Mouse (Mus musculus) 3134 (cell line): ENCODE measurements around the gene Wdr91.

Experiments
- DNase-seq: peaks from one replicate; pipeline ENCODE4 v3.0.0-alpha.2; 2011; ENCODE audit warnings: low spot score; ENCODE audit not compliant: insufficient read length; ENCODE audit errors: extremely low read depth

The Wdr91 gene

DNA sequence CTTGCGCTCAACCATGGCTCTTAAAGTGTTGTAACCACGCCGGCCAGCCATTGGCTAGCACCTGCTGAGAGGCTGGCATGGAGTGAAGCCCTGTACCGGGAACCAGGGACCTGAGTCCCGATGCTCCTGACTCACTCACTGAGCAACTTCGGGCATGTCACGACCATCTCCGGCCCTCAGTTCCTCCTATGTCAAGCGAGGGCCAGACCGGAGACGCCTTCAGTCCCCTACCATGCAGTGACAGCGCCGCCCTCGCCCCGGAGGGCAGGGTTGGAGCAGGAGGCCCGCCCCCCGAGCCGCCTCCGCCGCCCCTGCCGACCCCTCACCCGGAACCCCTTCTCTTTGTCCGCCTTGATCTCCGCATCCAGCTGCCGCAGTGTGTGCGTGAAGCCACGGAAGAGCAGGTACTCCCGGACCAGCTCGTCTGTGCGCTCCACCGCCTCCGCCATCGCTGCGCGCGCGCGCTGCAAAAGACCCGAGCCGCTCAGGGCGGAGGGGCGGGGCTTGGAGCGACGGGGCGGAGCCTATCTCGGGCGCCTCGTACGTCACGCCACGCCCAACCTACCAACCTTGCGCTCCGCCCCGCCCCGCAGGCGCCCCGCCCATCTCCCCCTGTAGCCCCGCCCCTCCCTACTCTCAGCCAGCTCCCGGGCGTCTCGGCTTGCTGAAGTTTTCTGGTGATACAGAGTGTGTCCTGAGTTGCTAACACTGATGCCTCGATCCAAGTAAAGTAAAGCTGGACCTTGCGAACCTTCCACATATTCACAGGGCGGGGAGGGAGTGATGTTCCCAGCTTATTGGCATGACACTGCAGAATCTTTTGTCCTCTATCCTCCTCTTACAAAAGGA, at the start of gene Wdr91:
TSS of gene Wdr91 (minus strand) at position 506 of the 849 bp plus-strand sequence.
- DNase-seq, result peak; percentile 90

DNA sequence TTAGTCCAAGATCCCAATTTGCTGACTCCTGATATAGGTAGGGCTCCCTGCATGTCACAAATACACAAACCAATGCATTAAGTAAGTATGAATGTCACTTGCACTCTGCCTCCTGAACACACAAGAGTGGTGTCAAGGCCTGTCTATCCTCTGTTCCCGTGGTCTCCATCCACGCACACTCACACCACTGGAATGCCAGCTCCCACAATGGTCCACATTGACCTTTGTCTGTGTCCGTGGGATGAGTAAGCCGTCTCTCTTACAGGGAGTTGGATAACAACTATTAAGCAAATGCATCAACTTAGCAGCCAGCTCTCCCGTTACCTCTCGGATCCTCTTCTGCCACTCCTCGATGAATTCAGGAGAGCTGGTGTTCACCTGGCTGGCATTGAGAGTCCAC, 48.5 kb upstream of the Wdr91 start:
- peak; percentile 37 for DNase-seq

DNA sequence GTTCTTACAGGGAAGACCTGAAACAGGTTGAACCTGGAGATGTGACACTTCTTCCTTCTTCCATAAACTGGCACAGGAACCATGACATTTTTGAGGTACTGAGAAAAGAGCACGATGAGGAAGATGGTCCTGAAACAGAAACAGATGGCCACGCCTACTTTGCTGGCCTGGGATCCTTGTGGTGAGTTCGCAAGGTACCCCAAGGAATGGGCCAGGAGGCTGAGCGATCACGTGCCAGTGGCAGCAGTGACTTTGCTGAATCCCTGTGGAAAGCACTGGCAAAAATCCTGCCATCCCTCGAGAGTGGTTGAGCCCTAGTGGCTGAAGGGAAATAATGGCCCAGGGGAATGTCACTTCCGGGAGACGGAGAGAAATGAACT, 45.2 kb upstream of the Wdr91 start:
- no peak for DNase-seq

DNA sequence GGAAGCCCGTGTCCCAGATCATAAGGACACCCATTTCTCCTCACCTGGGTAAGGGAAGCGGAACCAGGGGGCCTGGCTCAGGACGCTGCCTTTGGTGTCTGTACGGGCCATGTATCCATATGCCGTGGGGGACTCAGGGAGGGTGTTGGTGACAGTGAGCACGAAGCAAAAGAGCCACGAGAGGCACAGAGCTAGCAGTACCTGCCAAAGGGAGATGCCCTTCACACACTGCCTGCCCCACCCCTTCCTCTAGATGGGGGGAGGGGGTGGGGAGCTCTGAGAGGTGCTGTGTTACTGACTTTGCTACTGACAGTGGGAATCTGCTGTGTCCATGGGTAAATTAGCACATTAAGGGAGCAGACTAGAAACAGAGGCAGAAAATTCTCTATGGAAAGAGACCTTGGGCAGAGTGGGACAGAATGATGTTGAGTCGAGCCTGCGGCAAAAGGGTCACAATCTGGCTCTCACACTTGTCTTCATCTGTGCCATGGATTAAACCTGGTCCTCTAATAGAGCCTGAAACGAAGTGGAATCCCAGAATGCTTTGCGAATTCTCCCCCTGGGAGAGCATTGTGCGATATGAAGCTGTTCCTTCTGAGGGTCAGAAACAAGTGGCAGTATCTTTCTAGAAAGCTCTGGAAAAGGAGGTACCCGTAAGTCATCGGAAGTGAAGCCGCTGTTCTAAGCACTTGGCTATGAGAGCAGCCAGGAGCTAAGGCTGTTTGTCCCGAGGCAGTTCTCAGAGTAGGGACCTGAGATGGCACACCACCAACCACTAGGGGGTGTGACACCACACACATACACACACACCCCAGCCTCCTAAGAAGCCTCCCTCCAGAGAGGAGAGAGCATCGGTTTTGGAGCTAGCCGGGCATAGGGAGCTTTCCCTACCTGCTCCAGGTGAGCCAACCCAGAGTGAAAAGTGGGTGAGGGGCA, 44.5 kb upstream of the Wdr91 start:
- DNase-seq, result no peak

DNA sequence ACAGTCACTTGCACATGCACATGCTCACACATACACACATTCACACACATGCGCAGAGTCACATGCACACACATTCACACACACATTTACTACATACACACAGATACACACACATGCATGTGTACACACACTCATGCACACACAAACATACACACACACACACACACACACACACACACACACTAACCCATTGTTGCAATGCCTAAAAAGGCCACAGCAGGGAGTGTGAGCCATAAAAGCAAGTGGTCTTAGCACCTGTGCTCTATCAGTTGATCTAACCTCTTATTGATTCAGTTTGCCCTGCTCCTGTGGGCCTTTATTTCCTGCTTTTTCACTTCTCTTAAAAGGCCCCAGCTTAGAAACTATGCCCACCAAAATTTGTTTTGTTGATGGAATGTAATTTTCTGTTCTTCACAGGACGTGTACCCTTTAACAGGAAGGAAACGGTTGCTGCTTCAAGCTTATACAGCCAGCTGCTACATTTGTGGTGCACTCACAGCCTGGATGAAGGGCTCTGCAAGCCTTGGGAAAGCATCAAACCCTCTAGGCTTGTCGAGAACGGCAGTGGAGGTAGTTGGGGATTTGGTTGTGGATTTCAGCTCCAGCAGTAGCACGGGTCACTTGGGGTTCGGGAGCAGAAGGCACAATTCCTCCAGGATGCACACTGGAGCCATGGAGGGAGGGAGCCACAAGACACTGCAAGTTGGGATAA, 41.4 kb upstream of the Wdr91 start:
- DNase-seq, result no peak

DNA sequence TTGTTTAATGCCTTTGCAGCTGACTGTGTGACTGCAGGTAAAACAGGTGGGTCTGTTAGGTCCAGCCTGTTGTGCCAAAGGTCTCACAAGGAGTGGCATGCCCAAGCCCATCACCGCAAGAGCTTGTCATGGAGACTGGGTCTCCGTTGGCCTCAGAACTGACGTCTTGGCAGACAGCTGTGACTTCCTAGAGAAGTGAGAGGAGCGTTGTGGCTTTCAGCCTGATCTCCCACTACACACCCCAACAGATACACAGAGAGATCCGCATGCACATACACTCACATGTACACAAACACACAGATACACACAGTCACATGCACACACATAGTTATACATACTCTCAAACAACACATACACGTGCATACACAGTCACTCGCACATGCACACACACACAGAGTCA, 40.8 kb upstream of the Wdr91 start:
- DNase-seq, result no peak

DNA sequence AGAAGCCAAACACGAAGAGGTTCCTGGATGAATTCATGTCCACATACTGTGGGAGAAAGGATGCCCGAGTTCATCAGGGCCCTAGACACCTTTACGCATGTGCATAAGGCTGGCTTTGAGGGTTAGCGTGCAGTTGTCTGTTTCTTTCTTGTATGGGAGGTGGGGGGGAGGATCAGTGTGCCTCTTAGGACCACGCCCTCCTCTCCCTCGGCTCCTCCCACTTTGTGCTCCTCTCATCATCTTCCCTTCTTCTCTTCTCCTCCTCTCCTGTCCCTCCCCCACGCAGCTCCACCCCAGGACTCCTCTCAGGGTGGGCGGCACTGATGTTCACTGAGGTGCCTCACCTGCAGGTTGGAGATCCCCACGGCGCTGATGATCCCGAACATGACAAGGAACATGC, 37.8 kb upstream of the Wdr91 start:
- DNase-seq, result no peak

DNA sequence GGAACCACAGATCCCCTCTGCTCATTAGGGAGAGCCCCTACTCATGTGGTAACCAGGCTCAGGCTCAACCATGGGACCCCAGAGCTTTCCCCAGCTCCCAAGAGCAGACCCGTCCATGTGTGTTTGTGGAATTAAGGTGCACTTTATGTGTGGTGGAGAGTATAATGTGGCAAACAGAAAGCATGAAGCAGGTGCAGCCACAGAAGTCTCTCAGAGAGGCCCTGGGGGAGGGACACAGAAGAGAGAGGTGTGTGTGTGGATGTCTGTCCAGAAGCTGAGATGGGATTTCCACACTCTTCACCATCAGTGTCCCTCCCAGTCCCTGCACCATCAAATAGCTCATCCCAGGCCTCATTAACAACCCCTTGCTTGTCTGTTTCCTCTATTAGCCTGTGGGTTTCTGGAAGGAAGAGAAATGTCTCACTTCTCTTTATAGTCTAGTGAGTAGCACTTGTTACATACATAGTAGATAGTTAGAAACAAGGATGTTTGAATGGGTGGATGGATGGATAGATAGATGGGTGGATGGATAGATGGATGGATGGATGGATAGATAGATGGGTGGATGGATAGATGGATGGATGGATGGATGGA, 35.9 kb upstream of the Wdr91 start:
- DNase-seq, result no peak

DNA sequence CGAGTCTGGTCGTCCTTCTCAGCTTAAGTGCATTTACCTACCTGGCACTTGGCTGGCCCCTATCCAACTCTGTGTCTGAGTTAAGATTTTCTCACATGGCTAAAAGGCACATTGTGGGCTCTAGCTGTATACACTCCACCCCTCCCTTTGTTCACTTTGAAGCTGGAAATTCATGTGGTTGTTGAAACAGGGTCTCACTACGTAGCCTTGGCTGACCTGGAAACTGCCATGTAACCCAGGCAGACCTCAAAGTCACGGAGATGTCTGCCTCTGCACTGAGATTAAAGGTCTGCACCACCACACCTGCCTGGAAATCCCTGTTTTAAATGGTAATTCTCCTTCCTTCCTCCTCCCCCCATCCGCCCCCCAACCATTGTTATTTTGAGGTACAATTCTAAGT, 32.8 kb upstream of the Wdr91 start:
- DNase-seq, result no peak

DNA sequence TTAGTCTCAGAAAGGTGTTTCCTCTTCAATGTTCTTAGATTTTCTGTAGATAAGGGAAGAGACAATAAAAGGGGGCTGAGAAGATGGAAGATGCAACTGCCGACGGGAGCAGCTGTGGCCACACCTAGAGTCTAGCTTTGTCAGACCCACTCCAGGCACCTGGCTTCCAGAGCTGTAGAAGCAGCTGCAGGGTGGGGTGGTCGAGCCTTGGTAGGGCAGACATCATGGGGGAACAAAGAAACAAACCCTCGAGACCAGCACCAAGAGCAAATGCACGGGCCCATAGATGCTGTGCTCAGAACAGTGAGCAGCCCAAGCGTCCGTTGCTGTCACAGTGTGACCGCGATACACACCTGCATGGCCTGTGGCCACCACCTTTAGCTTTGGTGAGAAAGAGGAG, 31.8 kb upstream of the Wdr91 start:
- DNase-seq, result no peak

DNA sequence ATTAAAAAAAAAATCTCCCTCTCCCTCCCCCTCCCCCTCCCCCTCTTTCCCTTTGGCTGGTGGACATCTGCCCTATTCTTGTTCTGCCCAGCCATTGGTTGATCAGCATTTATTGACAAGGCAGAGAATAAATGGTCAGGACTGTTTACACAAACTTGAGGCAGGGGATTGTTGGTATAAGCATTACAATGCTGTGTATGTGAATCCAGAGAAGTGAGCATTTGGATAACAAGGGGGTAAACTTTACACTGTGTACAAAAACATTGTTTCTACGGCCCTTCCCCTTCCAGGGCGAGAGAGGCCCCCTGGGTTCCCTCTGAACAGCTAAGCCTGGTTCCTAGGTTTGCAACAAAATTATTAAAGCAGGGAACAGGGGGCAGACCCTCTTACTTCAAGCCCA, 30.8 kb upstream of the Wdr91 start:
- DNase-seq, result no peak

DNA sequence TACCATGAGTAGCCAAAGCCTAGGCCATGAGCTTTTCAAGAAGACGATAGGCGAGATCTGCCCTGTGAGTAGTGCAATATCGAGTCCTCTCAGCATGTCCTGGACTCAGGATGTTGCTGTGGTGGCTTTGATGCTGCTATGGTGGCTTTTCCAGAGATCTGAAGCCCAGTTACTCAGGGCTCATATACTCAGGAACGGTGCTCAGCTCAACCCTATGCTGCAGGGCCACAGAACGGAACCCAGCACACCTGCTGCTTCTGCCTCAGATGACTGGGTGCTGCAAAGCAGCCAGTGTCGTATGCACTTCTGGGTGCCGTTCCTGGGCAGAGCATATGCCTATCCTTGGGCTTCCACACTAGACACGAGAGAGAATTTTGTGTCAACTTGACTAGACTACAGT, 28.8 kb upstream of the Wdr91 start:
- DNase-seq, result no peak

DNA sequence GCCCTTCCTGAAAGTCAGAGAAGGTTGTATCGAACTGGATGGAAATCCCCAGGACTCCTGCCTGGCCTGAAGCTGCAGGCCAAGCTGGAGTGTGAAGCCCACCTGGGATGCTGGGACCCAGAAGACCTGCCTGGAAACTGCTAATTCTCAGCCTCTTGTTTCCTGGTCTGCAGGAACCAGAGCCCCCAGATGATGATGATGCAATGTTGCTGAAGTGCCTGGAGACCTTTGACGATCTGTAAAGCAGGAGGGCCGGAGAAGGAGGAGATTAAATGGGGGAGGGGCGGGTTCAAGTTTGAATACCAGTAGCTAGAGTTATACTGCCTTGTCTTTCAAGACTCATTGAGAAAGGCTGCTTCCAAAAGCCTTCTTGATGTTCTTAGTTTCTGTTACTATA, 28.3 kb upstream of the Wdr91 start:
- no peak for DNase-seq

DNA sequence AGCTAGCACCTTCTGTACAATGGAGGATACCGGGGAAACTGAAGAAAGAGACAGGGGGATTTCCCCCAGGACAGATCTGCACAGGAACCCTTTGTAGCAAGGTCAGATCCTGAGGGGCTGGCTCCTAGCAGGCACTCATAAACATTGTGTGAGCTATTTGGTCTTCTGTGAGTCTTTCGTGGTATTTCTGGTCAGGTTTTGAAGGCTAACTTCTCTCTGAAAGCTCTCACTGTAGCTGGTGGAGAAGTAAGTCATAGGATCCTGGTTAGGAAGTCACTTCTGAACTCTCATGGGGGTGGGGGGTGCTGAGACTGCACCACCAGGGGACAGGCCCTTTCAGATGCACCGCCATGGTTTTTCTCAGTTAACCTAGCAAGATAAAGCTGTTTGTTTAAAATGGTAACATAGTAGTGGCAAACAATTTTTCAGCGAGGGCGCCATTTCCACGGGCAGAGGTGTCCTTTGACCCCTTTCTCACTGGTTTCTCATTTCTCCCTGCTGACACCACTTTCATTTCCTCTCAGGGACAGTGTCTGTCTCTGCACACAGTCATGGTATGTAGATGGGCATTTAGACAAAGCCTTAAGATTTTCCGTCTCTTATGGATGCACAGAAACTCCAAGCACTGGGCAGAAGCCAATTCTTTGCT, 27.7 kb upstream of the Wdr91 start:
- DNase-seq, result no peak

DNA sequence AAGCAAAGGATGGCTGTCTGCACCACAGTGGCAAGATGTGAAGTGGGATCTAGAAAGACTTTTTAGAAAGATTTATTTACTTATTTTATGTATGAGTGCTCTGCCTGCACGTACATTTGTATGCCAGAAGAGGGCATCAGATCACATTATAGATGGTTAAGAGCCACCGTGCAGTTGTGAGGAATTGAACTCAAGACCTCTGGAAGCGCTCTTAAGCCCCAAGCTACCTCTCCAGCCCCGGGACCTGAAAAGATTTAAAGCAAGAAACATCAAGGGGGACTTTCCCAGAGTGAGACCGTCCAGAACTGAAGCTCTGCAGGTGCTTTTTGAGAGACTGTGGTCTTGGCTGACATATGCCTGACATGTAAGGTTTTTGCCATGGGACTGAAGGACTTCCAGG, 26.1 kb upstream of the Wdr91 start:
- DNase-seq, result no peak

DNA sequence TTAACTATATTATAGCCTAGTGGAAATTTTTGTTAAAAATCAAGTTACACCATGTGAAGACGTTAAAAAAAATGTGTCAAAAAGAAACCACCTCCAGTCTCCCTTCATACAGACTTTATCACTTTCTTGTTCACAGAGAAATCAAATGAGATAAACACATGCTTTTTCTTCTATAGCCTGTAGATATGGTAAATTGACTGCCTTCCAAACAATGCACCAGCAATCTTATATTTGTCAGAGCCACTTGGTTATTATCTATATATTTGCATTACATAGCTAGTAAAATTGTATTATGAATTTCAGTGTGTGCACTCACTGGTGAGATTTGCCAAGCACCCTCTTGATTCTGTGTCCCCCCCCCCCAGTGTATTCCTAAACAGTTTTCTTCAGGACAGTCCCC, 22.0 kb upstream of the Wdr91 start:
- no peak for DNase-seq

DNA sequence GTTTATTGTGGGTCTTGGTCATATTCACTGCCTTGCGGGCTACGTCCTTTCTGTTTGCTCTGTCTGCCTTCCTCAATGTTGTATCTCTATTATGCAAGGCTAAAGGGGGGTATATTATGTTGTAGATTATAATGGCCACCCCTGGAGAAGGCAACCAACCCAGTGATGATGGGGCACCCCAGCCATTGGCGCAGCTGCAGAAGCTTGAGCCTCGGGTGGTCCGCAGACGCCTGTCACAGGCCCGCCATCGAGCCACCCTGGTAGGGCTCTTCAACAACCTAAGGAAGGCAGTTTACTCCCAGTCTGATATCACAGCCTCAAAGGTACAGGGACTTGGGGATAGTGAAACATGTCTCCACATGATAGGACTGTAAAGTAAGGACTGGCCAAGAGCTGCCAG, 16.9 kb upstream of the Wdr91 start:
- no peak for DNase-seq

DNA sequence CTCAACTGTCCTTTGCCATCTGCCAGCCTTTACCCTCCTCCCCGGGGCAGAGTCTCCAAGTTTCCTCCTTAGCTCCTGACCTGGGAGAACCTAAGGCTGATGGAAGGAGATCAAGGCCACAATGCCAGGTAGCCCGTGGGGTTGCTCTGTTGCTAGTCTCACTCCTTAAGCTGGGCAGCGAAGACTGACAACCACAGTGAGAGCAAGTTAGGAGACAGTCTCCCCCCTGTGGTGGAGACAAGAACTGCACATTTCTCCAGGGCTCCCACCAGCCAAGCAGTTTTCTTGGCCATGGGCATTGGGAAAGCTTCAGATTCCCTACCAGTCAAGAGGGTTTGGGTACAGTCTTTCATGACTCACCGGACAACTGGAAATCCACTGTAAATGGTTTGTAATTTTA, 16.5 kb upstream of the Wdr91 start:
- DNase-seq, result peak; percentile 27

DNA sequence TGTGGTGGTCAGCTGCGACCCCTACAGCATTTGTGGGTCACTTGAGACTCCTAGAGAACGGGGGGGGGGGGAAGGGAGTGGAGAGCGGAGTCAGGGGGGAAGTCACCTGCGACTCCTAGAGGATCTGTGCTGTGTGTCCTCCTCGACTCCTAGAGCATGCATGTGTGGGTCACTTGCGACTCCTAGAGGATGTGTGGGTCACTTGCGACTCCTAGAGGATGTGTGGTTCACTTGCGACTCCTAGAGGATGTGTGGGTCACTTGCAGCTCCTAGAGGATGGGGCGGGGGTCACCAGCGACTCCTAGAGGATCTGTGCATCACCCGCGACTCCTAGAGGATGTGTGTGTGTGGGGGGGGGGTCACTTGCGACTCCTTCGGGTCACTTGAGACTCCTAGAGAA, 11.3 kb upstream of the Wdr91 start:
- peak; percentile 20 for DNase-seq

DNA sequence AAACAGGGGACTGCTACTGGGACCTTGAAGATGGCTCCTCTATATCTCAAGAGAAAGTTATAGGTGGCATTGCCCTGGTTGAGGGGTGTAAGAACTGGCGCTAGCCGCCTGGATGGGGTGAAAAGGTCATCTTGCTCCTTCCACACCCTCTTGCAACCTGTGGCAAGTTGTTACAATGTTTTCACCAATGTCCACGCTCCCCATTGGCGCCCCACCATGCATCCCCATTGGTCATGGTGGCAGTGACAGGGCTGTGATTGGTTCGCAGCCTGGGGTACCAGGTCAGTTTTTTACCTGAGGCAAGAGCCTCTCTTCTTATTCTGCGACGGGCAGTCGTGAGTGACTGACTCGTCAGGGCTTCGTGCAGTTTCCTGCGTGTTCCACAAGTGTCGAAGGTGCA, 10.0 kb upstream of the Wdr91 start:
- DNase-seq, result no peak
